Mouse (Mus musculus) thymus, adult 2 months (tissue): Measurements from ENCODE around the gene D10Wsu102e. TPM values are rescaled to one million over a fixed set of nuclear protein-coding genes. Genes with fewer than 3 reads are reported as not detected.

Experiments
- DNase-seq: peaks from one replicate; pipeline ENCODE4 v3.0.0; 2021
- H3K27ac ChIP-seq: fragments of 200-500 bp; 2 replicates; pipeline ENCODE4 v1.5.1; 2012; ENCODE audit warnings: low read length, control low read depth; ENCODE audit not compliant: control insufficient read depth, insufficient read depth
- H3K27me3 ChIP-seq: fragments of 200-500 bp; 2 replicates; pipeline ENCODE4 v1.6.1; 2012; ENCODE audit warnings: mild to moderate bottlenecking, low read length, moderate library complexity, mixed read lengths; ENCODE audit not compliant: control insufficient read depth, insufficient read depth
- H3K36me3 ChIP-seq: fragments of 200-500 bp; 2 replicates; pipeline ENCODE4 v1.6.1; 2012; ENCODE audit warnings: mild to moderate bottlenecking, low read length, moderate library complexity; ENCODE audit not compliant: control insufficient read depth, insufficient read depth
- H3K4me1 ChIP-seq: fragments of 200-500 bp; replicated peaks from 2 replicates; pipeline ENCODE4 v1.6.1; 2012; ENCODE audit warnings: low read length; ENCODE audit not compliant: control insufficient read depth, insufficient read depth
- H3K4me3 ChIP-seq: fragments of 200-500 bp; 2 replicates; pipeline ENCODE4 v1.5.1; 2012; ENCODE audit warnings: mild to moderate bottlenecking, low read length, control low read depth, moderate library complexity; ENCODE audit not compliant: control insufficient read depth, insufficient read depth
- CTCF ChIP-seq: fragments of 200-500 bp; IDR thresholded peaks from 2 replicates; pipeline ENCODE4 v1.5.1; 2012; ENCODE audit warnings: mild to moderate bottlenecking, control low read depth, low read length, moderate library complexity, borderline replicate concordance; ENCODE audit not compliant: control insufficient read depth, poor library complexity, insufficient read depth; ENCODE audit errors: extremely low read depth
- POLR2A ChIP-seq: fragments of 200-500 bp; IDR thresholded peaks from 2 replicates; pipeline ENCODE4 v1.6.1; 2012; ENCODE audit warnings: mild to moderate bottlenecking, low read length, control low read depth, moderate library complexity; ENCODE audit not compliant: control insufficient read depth, poor library complexity, insufficient read depth; ENCODE audit errors: extremely low read depth
- WGBS: fragments of 180-500 bp; shearing (Covaris S2); methylation state at CpG from one replicate; pipeline ENCODE4 v1.1.7; 2018; 5-methylcytosine and 5-hydroxymethylcytosine counted together
- polyA plus RNA-seq: library from polyadenylated mRNA; depleted of rRNA; stranded (reverse); fragments of >200 nt; gene quantifications from 2 replicates; pipeline ENCODE4 v1.2.3, GENCODE M21; 2012

The D10Wsu102e gene
- polyA plus RNA-seq, 1 experiment, result 0.65 TPM

GRCm38 (mm10) chr10:83322551-83323100 is 37.4 kb upstream of the D10Wsu102e start:
- Histone ChIP-seq H3K27ac (no peak overlapping the region), H3K27me3 (no peaks in the 10 kb centered on the region), H3K36me3 (no peaks in the 10 kb centered on the region), H3K4me1 (no peaks in the 10 kb centered on the region), H3K4me3 (no peak overlapping the region)
- TF ChIP-seq POLR2A, result no peak
- TF ChIP-seq CTCF, result no peak
- DNase-seq, result no peak
- WGBS, result 72% methylated on average over 7 of the region's 7 CpGs

GRCm38 (mm10) chr10:83324871-83325270 is 35.1 kb upstream of the D10Wsu102e start:
- Histone ChIP-seq H3K27me3 (no peaks in the 10 kb centered on the region), H3K4me1 (peaks cover 5% of the 10 kb centered on the region), H3K27ac (no peak overlapping the region), H3K4me3 (no peak overlapping the region), H3K36me3 (no peaks in the 10 kb centered on the region)
- 89% methylated on average over 3 of the region's 3 CpGs for WGBS
- TF ChIP-seq CTCF (no peak), POLR2A (no peak)
- no peak for DNase-seq

GRCm38 (mm10) chr10:83325903-83326302 is 34.1 kb upstream of the D10Wsu102e start:
- no peaks in the 10 kb centered on the region for H3K27me3 ChIP-seq
- WGBS, result 98% methylated on average over 1 of the region's 1 CpGs
- peaks cover 11% of the 10 kb centered on the region for H3K4me1 ChIP-seq
- no peak overlapping the region for H3K4me3 ChIP-seq
- TF ChIP-seq POLR2A, result no peak
- TF ChIP-seq CTCF, result no peak
- H3K36me3 ChIP-seq, result no peaks in the 10 kb centered on the region
- no peak overlapping the region for H3K27ac ChIP-seq
- DNase-seq, result no peak

- no peak overlapping the region for H3K4me3 ChIP-seq
- no peak for TF ChIP-seq POLR2A
- no peak for TF ChIP-seq CTCF
- 95% methylated on average over 14 of the region's 14 CpGs for WGBS
- no peaks in the 10 kb centered on the region for H3K27me3 ChIP-seq
- no peaks in the 10 kb centered on the region for H3K36me3 ChIP-seq
- peaks cover 11% of the 10 kb centered on the region for H3K4me1 ChIP-seq
- no peak overlapping the region for H3K27ac ChIP-seq
- DNase-seq, result no peak
Observed at GRCm38 (mm10) chr10:83326648-83327285, 33.3 kb upstream of the D10Wsu102e start.

- H3K4me1 ChIP-seq, result peaks cover 17% of the 10 kb centered on the region
- no peaks in the 10 kb centered on the region for H3K36me3 ChIP-seq
- WGBS, result 97% methylated on average over 5 of the region's 5 CpGs
- no peak for TF ChIP-seq CTCF
- no peak for TF ChIP-seq POLR2A
- H3K27me3 ChIP-seq, result no peaks in the 10 kb centered on the region
- no peak for DNase-seq
- H3K4me3 ChIP-seq, result no peak overlapping the region
- no peak overlapping the region for H3K27ac ChIP-seq
Observed at GRCm38 (mm10) chr10:83328791-83329190, 31.2 kb upstream of the D10Wsu102e start.

- H3K27me3 ChIP-seq, result no peaks in the 10 kb centered on the region
- H3K27ac ChIP-seq, result peak overlapping the region; percentile 51
- H3K4me3 ChIP-seq, result no peak overlapping the region
- 6% methylated on average over 6 of the region's 6 CpGs for WGBS
- TF ChIP-seq POLR2A, result no peak
- no peak for TF ChIP-seq CTCF
- peak; percentile 58 for DNase-seq
- H3K4me1 ChIP-seq, result peaks cover 17% of the 10 kb centered on the region
- no peaks in the 10 kb centered on the region for H3K36me3 ChIP-seq
Observed at GRCm38 (mm10) chr10:83330336-83330735, 29.7 kb upstream of the D10Wsu102e start.
